Mouse (Mus musculus) bone marrow, adult 2 months (tissue): ENCODE measurements around the gene Serpina5. TPM values are rescaled to one million over a fixed set of nuclear protein-coding genes. Genes with fewer than 3 reads are reported as not detected.
"Not testable (repeated sequence)": the region's sequence is repeated elsewhere in the genome, so short reads cannot be mapped to it uniquely, and the experiment has no call there.

Source experiments
- H3K27ac ChIP-seq: fragments of 200-500 bp; 2 replicates; pipeline ENCODE4 v1.5.1; 2012; ENCODE audit warnings: low read depth, mild to moderate bottlenecking, control low read depth, inconsistent platforms, low read length; ENCODE audit not compliant: control insufficient read depth, poor library complexity, insufficient read depth
- H3K4me1 ChIP-seq: fragments of 200-500 bp; 2 replicates; pipeline ENCODE4 v1.6.1; 2011; ENCODE audit warnings: low read length; ENCODE audit not compliant: control insufficient read depth, insufficient read depth
- H3K4me3 ChIP-seq: fragments of 200-500 bp; replicated peaks from 2 replicates; pipeline ENCODE3; 2011; ENCODE audit warnings: mild to moderate bottlenecking, low read depth, low read length, control low read depth; ENCODE audit not compliant: control insufficient read depth
- CTCF ChIP-seq: fragments of 200-500 bp; IDR thresholded peaks from 2 replicates; pipeline ENCODE4 v1.5.1; 2011; ENCODE audit warnings: low read length, control low read depth; ENCODE audit not compliant: control insufficient read depth, insufficient read depth
- POLR2A ChIP-seq: fragments of 200-500 bp; IDR thresholded peaks from 2 replicates; pipeline ENCODE4 v1.6.1; 2011; ENCODE audit warnings: low read depth, mild to moderate bottlenecking, control low read depth, low read length, borderline replicate concordance; ENCODE audit not compliant: control insufficient read depth
- WGBS: fragments of 180-500 bp; shearing (Covaris S2); methylation state at CpG from one replicate; pipeline ENCODE4 v1.1.7; 2018; 5-methylcytosine and 5-hydroxymethylcytosine counted together
- polyA plus RNA-seq: library from polyadenylated mRNA; stranded (reverse); fragments of >200 nt; gene quantifications from 2 replicates; pipeline ENCODE4 v1.2.4, GENCODE M21; 2011; ENCODE audit warnings: low replicate concordance; ENCODE audit not compliant: missing spikeins, insufficient read depth, insufficient read length

Serpina5 gene
- polyA plus RNA-seq, 1 experiment, result not detected

DNA sequence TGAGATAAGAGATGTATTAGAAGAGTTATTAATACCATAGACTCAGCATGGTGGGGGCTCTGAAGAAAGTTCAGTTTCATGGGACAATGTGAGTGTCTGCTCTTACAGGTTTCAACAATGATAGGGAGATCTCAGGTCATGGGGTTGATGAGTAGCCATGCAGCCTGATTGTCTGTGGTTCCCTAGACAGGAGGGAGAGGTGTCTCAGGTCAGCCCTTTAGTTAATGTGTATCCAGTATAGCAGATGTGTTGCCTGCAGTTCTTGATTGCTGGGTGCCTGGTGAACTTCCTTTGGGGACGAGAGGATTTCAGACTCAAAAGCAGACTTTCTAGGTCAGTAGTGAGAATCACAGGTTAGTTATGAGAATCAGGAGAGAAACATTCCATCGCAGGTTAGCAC is 7.6 kb downstream of the Serpina5 start:
- WGBS, result 82% methylated on average over 2 of the region's 2 CpGs
- no peaks in the 10 kb centered on the region for H3K4me1 ChIP-seq
- no peak for TF ChIP-seq CTCF
- TF ChIP-seq POLR2A, result no peak
- no peak overlapping the region for H3K27ac ChIP-seq
- H3K4me3 ChIP-seq, result no peak overlapping the region

DNA sequence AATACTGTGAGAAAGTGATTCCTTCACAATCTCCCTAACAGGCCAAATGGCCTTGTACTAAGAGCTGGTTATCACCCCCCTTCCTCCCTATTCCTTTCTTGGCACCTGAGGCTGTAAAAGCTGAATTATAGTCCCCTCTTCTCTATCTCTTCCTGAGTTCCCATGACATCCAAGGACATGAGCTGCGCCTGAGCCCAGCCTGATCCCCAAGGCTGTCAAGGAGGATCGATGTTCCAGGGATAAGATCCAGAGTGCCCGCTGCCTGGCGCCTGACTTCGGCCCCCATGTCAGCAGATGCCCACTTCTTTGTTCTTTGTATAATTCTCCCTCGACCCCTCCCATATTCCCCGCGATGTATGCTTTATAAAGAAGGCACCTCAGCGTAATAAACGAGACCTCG is 11.4 kb downstream of the Serpina5 start, which contains the start of gene Serpina3a:
Serpina3a (plus strand) TSS at position 392 of the 400 bp plus-strand sequence.
- H3K4me1 ChIP-seq, H3K27ac ChIP-seq, H3K4me3 ChIP-seq: not testable (repeated sequence)
- 85% methylated on average over 11 of the region's 11 CpGs for WGBS

DNA sequence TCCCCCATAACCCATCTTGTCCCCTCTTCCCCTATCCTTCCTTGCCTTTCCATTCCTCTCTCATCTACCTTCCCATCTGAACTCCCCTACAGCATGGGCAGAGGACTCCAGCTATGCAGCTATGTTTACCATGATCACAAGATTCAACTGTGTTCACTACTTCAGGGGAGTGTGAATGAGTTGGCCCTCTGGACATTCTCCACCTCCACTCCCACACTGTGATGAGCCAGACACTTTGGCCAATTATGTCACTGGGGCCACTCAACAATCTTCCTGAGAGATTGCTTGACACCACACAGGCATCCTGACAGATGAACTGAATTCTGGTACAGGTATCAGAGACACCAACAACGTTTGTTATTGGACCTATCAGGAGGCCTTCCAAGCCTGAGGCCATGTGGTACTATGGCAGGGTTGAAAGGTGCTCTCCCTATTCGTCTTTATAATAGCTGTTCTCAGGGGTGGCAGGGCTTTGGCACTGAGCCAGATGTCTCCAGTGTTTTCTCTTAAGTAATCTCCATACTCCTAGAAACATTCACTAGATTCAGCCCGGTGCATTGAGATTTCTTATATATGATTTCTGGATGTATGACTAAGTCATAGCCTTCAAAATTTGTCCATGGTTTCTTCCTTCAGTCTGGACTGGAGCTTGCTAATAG is 14.1 kb downstream of the Serpina5 start:
- 66% methylated on average over 3 of the region's 3 CpGs for WGBS
- no peak for TF ChIP-seq POLR2A
- TF ChIP-seq CTCF, result no peak
- no peak overlapping the region for H3K27ac ChIP-seq
- H3K4me1 ChIP-seq, result no peaks in the 10 kb centered on the region
- H3K4me3 ChIP-seq, result no peak overlapping the region

DNA sequence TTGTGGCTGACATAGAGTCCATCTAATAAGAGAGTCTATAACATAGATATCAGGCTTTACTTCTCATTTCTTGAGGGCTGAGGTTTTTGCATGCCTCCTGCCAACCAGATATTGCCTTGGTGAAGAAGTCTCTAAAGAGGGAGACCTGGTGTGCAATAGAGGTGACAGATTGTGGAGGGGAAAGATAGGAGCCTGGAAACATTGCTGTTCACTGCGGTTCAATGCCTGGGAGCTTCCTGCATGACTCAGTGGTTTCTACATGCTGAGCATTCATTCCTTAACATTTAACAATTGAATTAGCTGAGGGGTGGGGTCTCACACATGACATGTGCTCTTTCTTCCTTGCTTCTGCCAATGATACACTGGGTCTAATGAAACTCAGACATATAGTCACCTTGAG is 22.2 kb downstream of the Serpina5 start:
- WGBS, result 7% methylated on average over 1 of the region's 1 CpGs
- H3K4me3 ChIP-seq, result no peak overlapping the region
- no peak overlapping the region for H3K27ac ChIP-seq
- TF ChIP-seq CTCF, result no peak
- no peak for TF ChIP-seq POLR2A
- no peaks in the 10 kb centered on the region; the same call in 1 of the 2 replicates for H3K4me1 ChIP-seq

DNA sequence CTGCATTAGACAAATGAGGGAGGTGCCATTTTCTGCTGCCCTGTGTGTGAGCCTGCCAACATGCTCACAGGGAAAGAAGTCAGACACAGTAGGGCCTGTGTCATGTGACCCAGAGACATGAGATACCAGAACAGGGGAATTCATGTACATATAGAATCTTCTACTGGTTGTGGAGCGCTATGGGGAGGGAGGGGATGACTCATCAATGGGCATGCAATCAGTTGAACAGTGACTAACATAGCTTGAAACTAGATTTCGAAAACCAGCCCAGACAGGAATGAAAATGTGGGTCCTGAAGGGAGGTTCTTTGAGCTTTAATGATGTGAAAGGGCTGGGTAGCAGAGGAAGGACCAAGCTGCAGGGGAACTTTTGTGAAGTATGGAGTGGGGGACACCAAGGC is 23.1 kb downstream of the Serpina5 start:
- no peak overlapping the region for H3K27ac ChIP-seq
- no peaks in the 10 kb centered on the region; the same call in 1 of the 2 replicates for H3K4me1 ChIP-seq
- TF ChIP-seq POLR2A, result no peak
- TF ChIP-seq CTCF, result no peak
- WGBS, result 72% methylated on average over 2 of the region's 2 CpGs
- H3K4me3 ChIP-seq, result no peak overlapping the region

DNA sequence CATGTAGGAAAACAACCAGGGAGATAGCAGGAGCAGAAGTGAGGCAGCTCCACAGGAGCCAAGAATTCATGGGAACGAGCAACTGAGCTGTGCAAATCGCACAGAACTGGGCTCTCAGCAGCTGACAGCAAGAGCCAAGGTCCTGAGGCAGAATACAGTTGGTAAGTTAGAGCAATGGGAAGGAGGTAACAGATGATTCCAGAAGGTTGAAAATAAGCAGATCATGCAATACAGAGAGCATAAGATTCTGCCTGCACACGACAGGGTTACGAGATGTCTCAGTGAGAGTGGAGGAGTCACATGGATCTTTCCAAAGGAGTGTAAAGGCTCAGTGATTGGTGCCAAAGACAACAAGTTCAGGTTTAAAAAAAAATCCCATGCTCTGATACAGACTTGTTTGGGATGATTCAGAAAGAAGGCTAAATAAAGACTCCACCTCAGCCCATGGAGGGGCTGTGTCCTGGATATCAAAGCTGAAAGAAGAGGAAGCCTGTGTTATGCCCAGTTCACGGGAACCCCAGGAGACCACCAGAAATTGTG is 24.2 kb downstream of the Serpina5 start:
- TF ChIP-seq CTCF (no peak), POLR2A (no peak)
- Histone ChIP-seq H3K4me3 (no peak overlapping the region), H3K27ac (no peak overlapping the region), H3K4me1 (no peaks in the 10 kb centered on the region; the same call in 1 of the 2 replicates)
- WGBS, result 74% methylated on average over 5 of the region's 5 CpGs

DNA sequence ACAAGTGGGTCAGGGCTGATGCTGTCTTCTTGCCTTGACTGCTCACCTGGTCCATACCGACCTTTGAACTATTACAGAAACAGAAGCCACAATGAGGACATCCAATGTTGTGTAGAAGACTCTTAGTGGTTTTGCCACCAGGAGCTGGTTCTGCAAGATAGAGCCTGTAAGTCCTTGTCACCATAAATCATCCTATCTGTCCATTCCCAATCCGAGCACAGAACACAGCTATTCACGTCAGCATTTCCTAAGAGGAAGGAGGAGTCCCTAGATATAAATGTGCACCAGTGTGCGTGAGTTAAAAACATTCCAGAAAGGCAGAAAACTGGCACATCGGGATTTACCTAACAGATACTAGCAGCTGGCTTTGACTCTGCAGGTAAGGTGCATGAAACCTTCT is 26.8 kb downstream of the Serpina5 start, which contains the start of gene Serpina3b:
Serpina3b (plus strand) TSS at position 301 of the 400 bp plus-strand sequence.
- TF ChIP-seq CTCF, result no peak
- TF ChIP-seq POLR2A, result no peak
- H3K27ac ChIP-seq, result no peak within 1 kb of the TSS
- no peaks in the 10 kb centered on the region; the same call in 1 of the 2 replicates for H3K4me1 ChIP-seq
- no peak within 1 kb of the TSS for H3K4me3 ChIP-seq
- 54% methylated on average over 5 of the region's 5 CpGs for WGBS

DNA sequence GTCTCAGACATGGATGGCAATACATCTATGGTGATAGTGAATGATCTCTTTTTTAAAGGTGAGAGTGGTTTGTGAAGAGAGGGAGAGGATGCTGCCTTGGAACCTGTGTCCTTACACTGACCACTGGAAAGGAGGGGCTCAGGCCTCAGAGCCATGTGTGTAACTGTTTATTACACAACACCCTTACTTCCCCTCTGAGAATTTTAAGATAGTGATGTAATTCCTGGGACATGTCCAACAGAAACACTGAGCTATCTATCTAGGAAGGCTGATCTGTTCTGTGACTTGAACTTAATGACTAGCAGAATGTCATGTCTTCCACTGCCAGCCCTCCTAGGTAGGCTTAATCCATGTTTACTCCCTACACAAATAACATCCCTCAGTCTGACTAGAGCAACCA is 30.1 kb downstream of the Serpina5 start:
- TF ChIP-seq CTCF (no peak), POLR2A (no peak)
- no peak overlapping the region for H3K4me3 ChIP-seq
- H3K4me1 ChIP-seq, result no peaks in the 10 kb centered on the region
- no peak overlapping the region for H3K27ac ChIP-seq
